Mouse (Mus musculus) B cell, adult 2 months (primary cell): ENCODE data around the gene Mphosph10.
A peak's percentile ranks its signal among the peaks of the same experiment; 100 is the strongest.

Source experiments
- DNase-seq, 2 experiments: peaks; one replicate each; pipeline ENCODE4 v3.0.0; 2022

Mphosph10 gene

GRCm38 (mm10) chr7:64349147-64349861 lies 42.8 kb downstream of the Mphosph10 start:
- no peak for DNase-seq

DNA sequence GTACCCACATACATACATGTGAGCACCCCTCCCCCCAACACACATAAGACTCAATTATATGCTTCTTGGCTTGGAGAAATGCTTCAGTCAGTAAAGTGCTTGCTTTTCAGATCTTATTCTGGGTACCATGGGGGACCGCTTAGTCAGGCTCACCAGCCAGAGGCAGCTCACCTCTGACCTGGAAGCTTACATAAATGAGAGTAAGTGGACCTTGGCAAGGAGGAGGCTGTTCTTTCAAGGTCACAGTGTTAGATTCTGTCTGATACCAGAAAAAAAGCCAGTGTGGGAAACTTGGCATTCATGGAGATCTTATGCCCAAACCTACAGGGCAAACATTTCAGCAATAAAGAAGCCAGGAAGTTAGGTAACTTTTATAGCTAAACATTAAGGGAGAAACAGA lies 44.3 kb downstream of the Mphosph10 start:
- no peak for DNase-seq

- DNase-seq, result no peak
Observed at GRCm38 (mm10) chr7:64332686-64333085, 59.4 kb downstream of the Mphosph10 start.

- no peak for DNase-seq
Observed at GRCm38 (mm10) chr7:64331309-64331708, 60.8 kb downstream of the Mphosph10 start.

DNA sequence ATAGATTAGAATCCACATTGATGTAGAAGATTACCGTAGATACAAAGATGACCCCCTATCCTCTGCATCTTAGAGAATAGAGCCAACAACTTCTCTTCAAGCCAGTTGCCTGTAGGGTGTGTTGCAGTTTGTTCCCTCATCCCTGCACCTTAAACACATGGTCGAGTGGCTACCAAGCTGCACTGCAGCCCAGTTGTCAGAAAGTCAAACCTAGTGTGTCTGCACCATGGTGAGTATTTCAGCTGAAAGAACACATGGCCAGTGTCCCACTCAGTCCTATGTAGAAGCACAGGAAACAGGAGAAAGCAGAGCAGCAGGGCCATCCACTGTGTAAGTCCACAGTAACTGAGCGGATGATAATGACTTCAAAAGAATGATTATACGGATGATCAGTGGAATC lies 64.6 kb downstream of the Mphosph10 start:
- no peak for DNase-seq

- DNase-seq, result peak; percentile 92 to 94
Observed at GRCm38 (mm10) chr7:64326892-64327291, 65.2 kb downstream of the Mphosph10 start.
